Mouse (Mus musculus) granulocyte monocyte progenitor cell, adult 5-6 weeks (primary cell): ENCODE results near the gene Ism1. TPM values are rescaled to one million over a fixed set of nuclear protein-coding genes. Genes with fewer than 3 reads are reported as not detected.

Experiments
- ATAC-seq: replicated peaks from 2 replicates; pipeline ENCODE4 v1.8.0; 2016; ENCODE audit warnings: mild to moderate bottlenecking, moderate TSS enrichment, inconsistent platforms; ENCODE audit not compliant: poor library complexity, severe bottlenecking
- total RNA-seq, 2 experiments: library from RNA; stranded (forward) in 1 of 2; stranded (reverse) in 1 of 2; fragments of 200-712, 200-1000 nt in 1 of 2; fragments of >200 nt in 1 of 2; fragmentation: Nextera tagmentation in 1 of 2; gene quantifications; 2 replicates each; pipeline ENCODE4 v1.2.3; 2014 to 2017

Gene Ism1
- total RNA-seq, 2 experiments from 2014 or later = not detected

DNA sequence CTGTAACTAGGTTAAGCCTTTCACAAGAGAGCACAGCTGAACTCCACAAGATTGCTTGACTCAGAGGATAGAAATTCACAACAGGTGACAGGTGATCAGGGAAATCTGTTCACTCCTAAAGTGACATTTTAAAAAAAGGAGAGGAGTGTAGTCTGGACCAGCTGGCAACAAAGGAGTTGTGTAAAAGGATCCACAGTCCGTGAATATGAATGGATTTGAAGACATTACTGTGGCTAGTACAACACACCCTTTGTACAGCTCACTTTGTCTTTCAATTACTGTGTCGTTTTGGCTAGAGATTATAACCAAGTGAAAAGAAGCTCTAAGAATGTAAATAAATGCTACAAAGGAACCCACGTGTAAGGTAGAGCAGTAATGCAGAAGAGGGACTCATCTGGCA lies 33.7 kb downstream of the Ism1 start:
- no peak for ATAC-seq

DNA sequence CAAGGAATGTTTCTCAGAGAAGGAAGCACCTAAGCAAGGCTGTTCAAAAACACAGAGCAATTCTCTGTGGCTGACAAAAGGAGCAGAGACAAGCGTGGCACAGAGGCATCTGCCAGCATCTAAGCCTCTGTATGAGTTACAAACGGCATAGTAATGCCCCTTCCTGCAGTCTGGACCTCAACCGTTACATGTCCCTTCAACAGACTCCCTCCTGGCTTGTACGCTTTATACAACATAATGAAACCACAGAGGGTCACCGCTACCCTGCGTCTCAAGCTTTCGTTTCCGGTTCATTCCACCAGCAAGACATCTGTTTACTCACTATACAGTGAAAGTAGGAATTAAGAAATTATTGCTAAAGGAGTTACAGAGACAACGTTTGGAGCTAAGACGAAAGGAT lies 34.1 kb downstream of the Ism1 start:
- ATAC-seq = no peak

DNA sequence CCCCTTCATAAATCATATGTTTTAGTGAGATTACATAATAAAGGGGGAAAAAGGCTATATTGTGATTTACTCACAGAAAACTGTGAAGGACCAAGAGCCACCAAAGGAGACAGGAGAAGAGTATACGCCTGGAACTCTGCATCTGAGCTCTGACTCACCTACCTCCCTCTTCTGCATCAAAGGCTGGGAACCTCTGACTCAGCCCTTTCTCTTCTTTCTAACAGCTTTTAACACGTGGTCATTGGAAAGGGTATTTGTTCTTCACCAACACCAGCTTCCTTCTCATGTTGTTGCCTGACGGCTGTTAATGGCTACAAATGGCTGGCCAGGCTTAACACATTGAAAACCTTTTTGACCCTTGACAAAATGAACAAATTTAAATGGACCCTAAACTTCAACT lies 36.2 kb downstream of the Ism1 start:
- ATAC-seq = no peak

DNA sequence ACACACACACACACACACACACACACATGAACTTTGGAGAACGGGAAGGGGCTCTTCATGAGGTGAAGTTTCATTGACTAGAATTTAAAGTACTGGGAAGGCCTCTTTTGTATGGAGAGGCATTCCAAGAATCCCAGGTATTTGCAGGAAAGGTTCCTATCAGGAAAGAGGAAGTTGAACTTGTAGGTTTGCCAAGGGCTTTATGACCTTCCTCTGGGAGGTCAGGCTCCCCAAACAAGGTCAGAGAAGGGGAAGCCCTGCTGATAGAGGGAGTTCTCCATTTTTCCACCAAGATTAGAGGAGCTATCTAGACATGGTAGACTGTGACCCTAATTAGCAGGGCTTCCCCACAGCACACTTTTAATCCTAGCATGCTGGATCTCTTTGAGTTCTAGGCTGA lies 39.8 kb downstream of the Ism1 start:
- ATAC-seq = no peak

DNA sequence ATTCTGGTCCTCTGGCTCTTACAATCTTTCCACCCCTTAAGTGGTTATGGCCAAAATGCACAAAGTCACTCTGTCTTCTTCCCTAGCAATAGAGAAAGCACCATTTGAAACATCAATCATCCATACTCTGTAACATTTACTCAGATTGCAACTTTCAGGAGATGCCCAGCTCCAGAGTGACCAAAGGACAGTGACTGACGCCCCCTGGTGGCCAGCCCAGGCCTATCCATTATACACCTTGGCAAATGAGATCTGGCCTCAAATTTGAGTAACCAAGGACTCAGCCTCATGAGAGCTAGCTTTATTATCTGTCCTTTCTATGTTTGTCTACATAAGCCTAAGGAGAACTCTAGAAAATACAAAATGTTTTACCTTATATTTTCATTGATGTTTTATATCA lies 44.7 kb downstream of the Ism1 start:
- peak; percentile 65 for ATAC-seq

DNA sequence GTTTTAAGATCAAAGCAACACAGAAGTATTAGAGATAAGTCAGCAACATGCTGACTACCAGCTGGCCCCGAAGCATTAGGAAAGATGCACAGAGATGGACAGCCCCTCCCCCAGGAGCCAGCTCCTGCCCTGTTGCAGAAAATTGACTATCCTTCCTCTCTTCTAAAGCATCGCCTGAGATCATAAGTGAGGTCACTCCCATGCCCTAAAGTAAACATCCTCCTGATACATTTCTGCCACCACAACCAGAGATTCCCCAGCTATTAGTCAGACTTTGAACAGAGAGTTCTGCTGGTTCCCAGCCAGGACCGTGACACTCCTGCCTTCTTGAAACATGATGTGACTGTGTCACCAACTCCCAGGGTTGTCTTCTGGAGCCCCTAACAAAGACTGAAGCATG lies 45.3 kb downstream of the Ism1 start:
- no peak for ATAC-seq

DNA sequence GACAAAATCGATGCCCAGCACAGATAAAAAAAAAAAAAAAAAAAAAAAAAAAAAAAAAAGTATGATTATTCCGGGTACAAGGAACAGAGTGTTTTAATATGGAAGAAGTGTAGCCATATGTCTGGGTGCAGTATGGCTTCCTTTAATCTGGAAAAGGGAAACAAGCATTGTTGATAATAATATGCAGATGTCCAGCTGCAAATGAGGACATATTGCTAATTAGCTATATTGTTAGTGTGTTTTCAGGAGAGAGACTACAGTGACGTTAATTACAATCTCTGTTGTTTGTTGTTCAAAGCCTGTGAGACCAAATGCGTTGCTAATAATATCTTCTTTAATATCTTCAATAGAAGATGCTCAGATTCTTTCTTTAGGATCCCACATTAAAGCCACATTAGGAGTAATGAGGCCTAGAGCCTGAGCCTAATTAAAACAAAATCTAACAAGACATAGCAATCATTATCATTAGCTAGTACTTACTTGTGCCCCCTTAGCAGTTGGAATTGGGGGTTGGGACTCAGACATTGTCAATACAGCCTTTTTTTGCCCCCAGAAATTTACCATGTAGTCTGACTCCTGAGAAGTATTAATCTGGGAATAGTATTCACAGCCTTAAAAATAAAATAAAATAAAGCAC lies 46.3 kb downstream of the Ism1 start:
- ATAC-seq = no peak

DNA sequence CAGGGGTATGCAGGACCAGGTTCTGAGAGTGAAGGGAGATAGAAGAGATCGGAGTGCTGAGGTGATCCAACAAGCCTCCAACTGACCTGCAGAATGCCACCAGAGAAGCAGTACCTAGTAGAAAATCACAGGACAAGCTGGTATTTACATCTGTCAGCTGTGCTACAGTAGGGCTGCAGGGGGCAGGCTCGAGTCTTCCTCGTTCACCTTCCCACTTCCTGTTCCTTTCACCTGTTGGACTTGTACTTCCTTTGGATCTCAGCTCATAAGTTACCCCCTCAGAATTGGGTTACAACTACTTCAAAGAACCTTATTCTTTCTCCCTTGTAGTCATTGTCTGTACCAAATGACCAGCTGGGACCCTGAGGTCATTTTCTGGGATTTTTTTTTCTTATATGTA lies 47.4 kb downstream of the Ism1 start:
- no peak for ATAC-seq

DNA sequence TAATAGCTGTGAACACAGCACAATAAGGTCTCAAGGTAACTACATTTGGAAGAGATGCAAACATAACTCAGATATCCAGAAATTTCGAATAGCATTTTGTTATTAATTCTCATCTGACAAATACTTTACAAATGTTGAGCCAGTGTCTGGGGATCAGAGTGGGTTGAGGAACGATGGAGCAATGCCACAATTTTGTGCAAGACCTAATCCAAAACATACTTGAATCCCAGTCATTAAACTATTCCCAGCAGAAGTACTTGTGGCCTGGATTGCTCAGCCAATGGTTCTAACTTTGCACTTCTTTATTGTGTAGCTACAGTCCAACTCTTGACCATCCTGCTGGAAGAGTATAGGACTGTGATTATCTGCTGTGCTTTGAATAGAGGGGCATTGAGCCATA lies 50.1 kb downstream of the Ism1 start:
- ATAC-seq = no peak

DNA sequence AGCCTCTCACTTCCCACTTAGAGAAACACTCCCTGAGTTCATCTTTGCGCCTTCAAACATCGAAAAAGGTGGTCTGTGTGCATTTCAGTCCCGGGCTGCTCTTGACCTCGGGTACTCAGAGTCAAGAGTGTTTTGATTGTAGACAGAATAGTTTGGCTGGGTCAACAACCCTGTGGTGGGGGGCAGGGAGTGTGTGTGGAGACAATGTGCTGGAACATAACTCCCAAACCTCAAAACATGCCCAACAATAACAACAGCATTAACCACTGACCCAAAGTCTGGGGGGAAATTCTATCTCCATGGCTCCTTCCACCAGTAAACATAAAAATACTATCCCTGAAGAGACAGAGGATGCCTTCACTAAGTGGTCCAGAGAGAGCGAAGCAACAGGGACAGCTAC lies 51.4 kb downstream of the Ism1 start:
- ATAC-seq = no peak

DNA sequence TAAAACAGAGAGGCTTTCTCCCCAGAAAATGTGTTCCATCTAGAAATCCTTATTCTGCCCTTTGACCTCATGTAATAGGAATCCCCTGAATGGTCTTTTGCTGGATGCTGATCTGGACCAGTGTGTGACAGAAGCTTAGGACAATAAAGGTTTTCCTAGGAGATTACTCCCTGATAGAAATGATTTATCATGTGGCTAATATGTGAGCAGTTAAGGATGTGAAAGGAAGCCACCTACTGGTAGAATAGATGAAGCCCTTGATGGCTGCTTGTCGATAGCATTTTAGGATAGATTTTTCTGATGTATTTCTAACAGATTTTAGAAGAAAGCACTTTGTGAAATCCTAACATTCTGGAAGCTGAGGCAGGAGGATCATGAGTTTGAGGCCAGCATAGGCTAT lies 64.4 kb downstream of the Ism1 start:
- ATAC-seq = no peak

DNA sequence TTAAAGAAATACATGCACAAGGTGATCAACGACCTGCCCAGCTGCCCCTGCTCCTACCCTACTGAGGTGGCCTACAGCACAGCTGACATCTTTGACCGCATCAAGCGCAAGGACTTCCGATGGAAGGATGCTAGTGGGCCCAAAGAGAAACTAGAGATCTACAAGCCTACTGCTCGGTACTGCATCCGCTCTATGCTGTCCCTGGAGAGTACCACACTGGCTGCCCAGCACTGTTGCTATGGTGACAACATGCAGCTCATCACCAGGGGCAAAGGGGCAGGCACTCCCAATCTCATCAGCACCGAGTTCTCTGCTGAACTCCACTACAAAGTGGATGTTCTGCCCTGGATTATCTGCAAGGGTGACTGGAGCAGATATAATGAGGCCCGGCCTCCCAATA lies 79.0 kb downstream of the Ism1 start:
- no peak for ATAC-seq

DNA sequence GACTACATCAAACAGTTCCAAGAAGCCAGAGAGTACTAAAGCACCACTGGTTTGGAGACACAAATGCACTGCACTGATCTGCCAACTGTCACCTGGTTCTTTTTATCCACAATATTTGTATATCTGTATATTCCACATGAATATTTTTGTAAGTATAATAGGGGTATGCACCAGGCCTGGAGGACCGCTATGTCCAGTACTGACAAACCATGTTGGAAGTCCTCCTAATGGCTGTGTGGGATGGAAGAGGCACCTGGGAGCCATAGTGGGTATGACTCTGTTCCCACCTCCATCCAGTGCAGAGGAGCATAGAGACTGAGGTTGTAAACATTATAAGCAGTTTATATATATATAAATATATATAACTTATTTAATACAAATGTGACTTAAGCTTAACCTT lies 79.5 kb downstream of the Ism1 start:
- ATAC-seq = no peak

DNA sequence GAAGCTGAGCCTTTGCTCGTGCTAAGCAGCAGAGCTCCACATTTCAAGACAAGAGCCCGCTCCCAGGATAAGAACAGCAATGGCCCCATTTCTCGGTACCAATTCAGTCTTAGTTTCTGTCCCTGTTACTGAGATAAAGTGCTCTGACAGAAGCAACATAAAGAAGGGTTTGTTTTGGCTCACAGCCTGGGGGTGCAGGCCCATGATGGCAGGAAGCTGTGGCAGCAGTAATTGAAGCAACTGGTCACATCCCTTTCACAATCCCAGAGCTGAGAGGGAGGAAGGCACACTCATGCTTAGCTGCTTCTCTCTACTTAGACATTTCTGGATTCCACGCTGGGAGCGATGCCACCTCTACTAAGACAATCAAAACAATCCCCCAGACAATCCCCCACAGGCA lies 86.4 kb downstream of the Ism1 start:
- ATAC-seq = no peak

DNA sequence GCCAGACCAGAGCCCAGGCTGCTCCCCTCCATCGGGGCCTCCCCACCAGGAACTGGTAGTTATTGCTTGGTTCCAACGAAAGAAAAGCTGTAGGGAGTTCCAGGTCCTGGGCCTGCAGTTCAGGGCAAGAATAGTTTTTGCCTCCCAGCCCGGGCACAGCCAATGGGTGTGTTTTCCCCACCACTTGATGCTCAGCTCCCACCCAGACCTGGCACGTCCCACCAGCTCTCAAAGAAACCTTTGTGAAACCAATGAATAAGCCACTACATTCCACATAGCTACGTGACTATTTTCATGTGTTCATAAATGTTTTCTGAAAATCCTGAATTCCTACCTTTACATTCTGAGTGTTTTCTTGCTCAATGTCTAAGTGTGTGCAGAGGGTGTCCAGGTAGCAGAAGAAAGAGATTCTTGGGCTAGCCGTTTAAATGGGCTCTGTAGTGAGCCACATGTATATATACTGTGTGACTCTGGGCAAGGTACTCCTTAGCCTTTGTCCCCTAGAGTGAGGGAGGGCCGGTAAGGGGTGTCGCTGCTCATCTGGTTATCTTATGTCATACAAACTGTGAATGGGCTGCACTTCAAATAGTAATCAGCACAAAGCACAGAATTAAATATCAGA lies 97.1 kb downstream of the Ism1 start:
- ATAC-seq = no peak

DNA sequence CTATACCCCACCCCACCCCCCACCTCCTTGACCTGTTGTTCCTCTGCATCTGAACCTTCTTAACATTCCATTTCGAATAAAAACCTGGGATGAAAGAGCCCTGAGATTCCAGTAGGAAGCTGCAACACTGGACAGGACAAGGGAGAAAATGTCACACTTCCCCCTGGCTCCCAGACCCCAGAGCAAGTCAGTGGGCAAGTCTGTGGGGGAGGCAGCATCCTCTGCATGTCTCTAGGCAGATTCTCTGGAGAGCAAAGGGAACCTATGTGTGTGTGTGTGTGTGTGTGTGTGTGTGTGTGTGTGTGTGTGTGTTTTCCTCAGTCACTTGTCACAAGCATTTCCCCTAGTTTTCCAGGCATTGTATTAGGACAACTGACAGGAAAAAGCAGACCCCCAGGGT lies 98.7 kb downstream of the Ism1 start:
- no peak for ATAC-seq

DNA sequence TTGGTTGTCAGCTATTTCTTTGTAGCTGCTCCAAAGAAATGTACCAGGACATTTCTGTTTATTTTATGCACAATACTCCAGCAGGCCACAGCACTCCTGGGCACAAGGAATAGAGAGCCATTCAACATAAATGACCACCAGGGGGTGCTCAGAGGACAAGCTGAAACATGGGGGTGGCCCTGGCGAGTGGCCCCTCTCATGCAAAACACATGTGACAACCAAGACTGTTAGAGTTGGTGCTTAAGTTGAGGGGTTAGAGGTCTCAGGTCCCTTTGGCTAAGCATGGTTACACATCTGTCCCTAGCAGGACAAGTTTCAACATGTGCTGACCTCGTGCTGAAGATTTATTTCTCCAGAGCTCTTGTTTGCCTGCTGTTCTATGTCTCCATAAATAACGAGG lies 100.3 kb downstream of the Ism1 start:
- ATAC-seq = peak; percentile 69

DNA sequence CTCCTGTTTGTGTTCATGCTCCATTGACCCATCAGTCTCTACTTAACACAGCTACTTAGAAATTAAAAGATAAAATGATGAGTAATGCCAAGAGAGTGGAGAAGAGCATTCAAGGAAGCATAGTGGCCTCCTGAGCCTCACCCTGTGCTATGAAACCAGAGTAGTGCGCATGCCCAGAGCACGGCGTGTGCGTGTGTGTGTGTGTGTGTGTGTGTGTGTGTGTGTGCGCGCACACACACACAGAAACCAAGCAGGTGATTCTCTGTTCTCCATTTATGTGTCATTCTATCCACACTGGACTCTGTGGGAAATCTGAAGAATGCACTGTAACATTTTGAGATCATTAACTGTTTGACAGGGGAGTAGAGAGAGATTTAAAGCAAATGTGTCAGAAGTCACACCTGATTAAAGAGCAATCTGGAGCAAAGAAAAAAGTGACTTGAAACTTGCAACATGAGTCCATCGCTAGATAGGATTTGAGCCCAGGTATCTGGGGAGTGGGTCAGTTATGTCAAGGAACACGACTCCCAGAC lies 105.4 kb downstream of the Ism1 start:
- ATAC-seq = no peak

DNA sequence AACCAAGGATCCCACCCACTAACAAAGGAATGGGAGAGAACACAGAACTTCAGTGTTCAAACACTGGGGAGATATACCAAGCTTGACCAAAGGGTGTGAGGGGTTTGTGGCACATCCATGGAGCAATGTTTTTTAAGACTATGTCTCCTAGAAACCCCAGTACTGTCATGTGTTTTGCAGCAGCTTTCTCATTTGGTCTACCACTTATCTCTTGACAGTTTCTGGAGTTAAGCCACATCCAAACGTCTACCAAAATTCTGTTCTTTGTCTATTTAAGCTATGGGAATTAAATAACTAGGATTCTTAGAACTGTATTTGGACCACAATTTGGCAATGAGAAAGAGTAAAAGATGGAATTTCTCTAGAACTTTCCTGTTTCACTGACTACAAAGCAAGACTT lies 106.5 kb downstream of the Ism1 start:
- ATAC-seq = no peak

DNA sequence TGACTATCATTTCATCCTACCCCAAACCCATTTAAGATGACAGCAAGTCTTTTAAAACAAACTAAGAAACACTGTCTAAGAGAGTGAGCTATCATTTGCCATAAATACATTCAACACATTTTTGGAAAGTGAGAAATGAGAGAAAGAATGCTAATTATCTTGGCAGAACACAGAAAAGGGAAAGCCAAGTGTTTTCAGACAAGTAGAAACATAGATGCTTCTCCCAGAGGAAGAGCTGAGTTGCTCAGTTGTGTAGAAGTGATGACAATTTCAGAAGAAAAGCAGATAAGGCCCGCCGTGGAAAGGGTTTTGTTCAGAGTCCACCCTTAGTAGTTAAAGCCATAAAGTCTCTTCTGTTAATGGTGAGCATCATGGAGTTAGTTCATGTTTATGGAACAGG lies 107.0 kb downstream of the Ism1 start:
- ATAC-seq = no peak

DNA sequence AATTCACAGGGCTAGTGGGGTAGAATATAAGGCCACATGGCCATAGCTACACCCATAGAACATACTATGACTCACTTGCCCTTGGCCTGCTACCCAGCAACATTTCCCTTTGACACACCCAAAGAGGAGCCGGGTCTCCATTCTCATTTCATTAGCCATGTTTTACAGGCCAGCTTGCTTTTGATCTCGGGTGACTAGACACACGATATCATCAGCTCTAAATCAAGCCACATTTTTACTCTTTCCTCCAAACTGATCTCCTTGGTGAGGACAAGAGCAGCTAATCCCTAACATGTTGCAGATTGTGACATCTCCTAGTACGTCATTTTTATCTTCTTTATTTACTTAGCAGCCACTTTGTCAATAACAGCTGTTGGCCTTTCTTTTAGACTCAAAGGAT lies 110.7 kb downstream of the Ism1 start:
- ATAC-seq = no peak

DNA sequence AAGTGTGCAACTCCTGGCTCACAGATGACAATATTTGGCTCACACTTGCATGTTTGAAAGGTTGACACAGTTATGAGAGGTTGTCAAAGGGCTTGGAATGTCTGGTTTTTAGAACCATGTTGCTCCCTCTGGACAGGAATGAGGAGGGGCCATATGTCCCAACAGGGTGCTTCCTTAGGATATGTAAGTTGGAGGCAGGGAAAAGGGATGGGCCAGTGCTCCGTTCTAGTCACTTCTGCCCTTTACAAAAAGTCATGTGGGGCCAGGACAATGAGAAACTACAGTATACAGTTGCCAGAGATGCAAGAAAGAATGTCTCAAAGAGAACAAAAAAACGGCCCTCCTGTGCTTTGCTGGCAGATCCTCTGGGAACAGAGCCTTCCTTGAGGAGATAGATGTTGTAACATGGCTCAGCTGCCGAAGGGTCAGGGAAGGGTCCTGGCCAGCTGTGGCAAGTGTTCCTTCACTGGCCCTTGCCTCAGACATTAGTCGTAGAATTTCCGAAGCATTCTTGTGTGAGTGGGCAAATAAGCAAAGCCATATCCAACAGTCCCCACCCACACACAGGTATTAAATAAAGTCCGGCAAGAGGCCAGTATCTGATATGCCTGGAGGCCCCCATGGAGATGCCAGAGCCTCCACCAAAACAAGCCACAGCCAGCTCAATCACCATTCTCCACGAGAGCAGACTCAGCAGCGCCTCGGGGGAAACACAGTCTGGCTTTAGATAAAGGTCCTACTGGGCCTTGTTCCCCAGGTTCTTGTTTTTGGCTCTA lies 114.6 kb downstream of the Ism1 start:
- no peak for ATAC-seq
